Mouse (Mus musculus): ENCODE data around the gene Proser2. TPM values are rescaled to one million over a fixed set of nuclear protein-coding genes. Genes with fewer than 3 reads are reported as not detected.

Gene Proser2
- polyA plus RNA-seq, 1 experiment from 2014 or later, result 7.2 TPM

DNA sequence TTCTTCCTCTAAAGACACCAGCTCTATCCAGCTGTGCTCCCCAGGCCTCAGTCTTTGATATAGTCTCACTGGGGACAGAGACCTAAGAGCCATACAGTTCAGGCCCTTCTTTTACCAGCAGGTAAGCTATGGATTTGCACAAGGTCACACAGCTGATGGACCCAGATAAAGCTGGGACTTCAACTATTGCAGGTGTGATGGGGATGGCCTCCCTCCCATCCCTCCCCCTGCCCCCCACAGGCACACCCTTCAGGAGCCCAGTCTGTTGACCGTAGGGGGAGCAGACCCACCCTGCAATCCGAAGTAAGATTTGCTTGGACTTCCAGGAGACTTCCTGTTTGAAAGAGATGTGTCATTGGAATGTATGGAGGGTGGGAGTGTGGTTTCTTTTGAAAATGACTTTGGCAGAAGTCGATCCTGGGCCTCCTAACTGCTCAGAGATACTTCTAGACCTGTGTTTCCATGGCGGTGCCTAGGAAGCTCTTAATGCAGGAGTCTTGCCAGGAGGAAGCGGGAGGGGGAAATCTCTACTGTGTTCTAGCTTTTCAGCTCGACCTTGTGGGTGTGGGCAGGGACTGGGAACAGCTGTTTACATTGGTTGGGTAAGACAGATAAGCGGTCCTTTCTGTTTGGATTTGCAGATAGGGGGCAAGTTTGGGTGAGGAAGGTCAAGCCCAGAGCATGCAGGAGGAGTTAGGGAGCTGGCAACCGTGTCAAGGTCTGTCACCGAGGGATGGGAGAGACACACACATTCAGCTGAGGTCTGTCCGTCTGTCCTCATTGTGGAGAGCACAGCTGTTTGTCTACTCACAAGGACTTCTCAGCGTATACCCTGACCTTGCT is 58.2 kb downstream of the Proser2 start:
- no peak for ATAC-seq
- Histone ChIP-seq H3K27me3 (ENCODE audit: control insufficient read depth, insufficient read depth, low read depth, low read length) (no peaks in the 10 kb centered on the region), H3K36me3 (ENCODE audit: control insufficient read depth, insufficient read depth, low read length) (no peaks in the 10 kb centered on the region), H3K9me3 (replicated peaks; ENCODE audit: control insufficient read depth, low read length, poor library complexity, severe bottlenecking) (no peaks in the 10 kb centered on the region), H3K4me2 (ENCODE audit: low read length) (no peak overlapping the region), H3K4me1 (ENCODE audit: control insufficient read depth, insufficient read depth, low read length) (no peaks in the 10 kb centered on the region), H3K27ac (ENCODE audit: low read length) (no peak overlapping the region), H3K9ac (ENCODE audit: low read depth, low read length) (no peak overlapping the region), H3K4me3 (ENCODE audit: low read depth, low read length) (no peak overlapping the region)
- 70% methylated on average over 11 of the region's 11 CpGs for WGBS

DNA sequence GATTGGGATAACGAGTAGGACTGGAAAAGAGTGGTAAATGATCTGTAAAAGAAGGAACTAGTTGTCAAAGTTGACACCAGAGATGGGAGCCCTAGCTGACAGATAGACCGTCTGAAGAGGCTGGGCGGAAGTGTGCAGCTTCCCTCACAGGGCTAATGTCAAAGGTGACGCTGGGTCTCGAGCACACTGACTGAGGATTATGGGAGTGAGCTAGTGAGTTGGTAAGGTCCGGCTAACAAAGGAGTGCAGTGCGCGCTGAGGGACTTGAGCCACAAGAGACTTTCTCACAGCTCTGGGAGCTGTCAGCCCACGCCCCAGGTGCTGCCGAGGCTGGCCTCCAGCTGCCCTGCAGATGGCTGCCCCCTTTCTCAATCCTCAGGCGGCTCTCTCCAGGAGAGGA is 59.1 kb downstream of the Proser2 start:
- WGBS, result 49% methylated on average over 11 of the region's 11 CpGs
- Histone ChIP-seq H3K36me3 (ENCODE audit: control insufficient read depth, insufficient read depth, low read length) (no peaks in the 10 kb centered on the region), H3K9me3 (replicated peaks; ENCODE audit: control insufficient read depth, low read length, poor library complexity, severe bottlenecking) (no peaks in the 10 kb centered on the region), H3K27me3 (ENCODE audit: control insufficient read depth, insufficient read depth, low read depth, low read length) (no peaks in the 10 kb centered on the region), H3K27ac (ENCODE audit: low read length) (no peak overlapping the region), H3K4me3 (ENCODE audit: low read depth, low read length) (no peak overlapping the region), H3K4me1 (ENCODE audit: control insufficient read depth, insufficient read depth, low read length) (no peaks in the 10 kb centered on the region), H3K9ac (ENCODE audit: low read depth, low read length) (no peak overlapping the region), H3K4me2 (ENCODE audit: low read length) (no peak overlapping the region)
- ATAC-seq, result no peak

DNA sequence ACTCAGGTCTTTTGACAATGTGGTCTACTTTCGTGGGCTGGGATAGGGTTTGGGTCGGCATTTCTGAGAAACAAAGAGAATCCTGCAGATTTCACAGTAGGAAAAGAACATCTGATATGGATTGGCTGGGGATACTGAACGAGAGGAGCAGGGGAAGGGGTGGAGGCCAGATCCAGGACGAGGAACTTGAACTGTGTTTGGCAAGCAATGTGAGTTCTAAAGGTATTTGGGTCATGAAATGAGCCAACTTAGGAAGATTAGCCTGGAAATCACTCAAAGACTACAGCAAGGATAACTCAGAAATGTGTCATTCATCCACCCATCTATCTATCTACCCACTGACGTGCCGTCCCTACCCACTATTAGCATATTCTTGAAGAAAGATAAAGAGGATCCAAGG is 62.7 kb downstream of the Proser2 start:
- Histone ChIP-seq H3K4me2 (ENCODE audit: low read length) (no peak overlapping the region), H3K9ac (ENCODE audit: low read depth, low read length) (no peak overlapping the region), H3K36me3 (ENCODE audit: control insufficient read depth, insufficient read depth, low read length) (no peaks in the 10 kb centered on the region), H3K27me3 (ENCODE audit: control insufficient read depth, insufficient read depth, low read depth, low read length) (no peaks in the 10 kb centered on the region), H3K27ac (ENCODE audit: low read length) (no peak overlapping the region), H3K4me1 (ENCODE audit: control insufficient read depth, insufficient read depth, low read length) (no peaks in the 10 kb centered on the region), H3K9me3 (replicated peaks; ENCODE audit: control insufficient read depth, low read length, poor library complexity, severe bottlenecking) (no peaks in the 10 kb centered on the region), H3K4me3 (ENCODE audit: low read depth, low read length) (no peak overlapping the region)
- 83% methylated on average over 6 of the region's 6 CpGs for WGBS
- no peak for ATAC-seq

DNA sequence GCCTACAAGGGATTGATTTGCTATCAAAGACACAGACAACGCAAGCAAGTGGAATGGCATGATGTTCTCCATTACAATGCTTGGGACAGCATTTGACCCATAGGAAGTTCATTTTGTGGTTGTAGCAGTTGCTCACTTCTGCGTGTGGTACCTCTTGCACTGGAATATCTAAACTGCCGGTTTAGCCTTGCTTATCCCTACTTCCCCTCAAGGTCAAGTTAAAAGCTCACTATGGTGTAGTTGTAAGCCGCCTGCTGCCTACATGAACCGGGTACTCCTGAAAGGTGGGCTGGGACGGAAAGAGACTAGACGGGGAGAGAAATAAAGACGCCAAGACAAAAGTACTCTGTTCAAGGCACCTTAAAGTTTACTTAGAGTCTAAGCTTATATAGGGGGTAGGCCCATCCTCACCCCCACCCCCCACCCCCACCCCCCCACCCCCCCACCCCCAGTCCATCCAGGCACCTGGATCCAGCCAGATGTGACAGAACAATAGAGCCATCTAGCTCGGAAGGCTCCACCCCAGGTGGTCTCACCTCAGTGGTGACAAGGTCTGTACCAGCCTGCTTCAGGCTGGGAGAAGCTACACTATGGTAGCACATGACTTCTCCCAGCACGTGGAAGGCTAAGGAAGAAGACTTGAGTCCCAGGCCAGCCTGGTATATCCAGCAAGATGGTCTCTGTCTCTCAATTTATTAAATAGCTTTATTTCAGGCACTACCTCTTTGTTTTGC is 69.8 kb downstream of the Proser2 start:
- Histone ChIP-seq H3K4me2 (ENCODE audit: low read length) (no peak overlapping the region), H3K27ac (ENCODE audit: low read length) (no peak overlapping the region), H3K27me3 (ENCODE audit: control insufficient read depth, insufficient read depth, low read depth, low read length) (no peaks in the 10 kb centered on the region), H3K4me1 (ENCODE audit: control insufficient read depth, insufficient read depth, low read length) (no peaks in the 10 kb centered on the region), H3K36me3 (ENCODE audit: control insufficient read depth, insufficient read depth, low read length) (peaks cover 8% of the 10 kb centered on the region; the same call in 1 of the 2 replicates), H3K9me3 (replicated peaks; ENCODE audit: control insufficient read depth, low read length, poor library complexity, severe bottlenecking) (no peaks in the 10 kb centered on the region), H3K4me3 (ENCODE audit: low read depth, low read length) (no peak overlapping the region), H3K9ac (ENCODE audit: low read depth, low read length) (no peak overlapping the region)
- 79% methylated on average over 10 of the region's 10 CpGs for WGBS
- no peak for ATAC-seq

DNA sequence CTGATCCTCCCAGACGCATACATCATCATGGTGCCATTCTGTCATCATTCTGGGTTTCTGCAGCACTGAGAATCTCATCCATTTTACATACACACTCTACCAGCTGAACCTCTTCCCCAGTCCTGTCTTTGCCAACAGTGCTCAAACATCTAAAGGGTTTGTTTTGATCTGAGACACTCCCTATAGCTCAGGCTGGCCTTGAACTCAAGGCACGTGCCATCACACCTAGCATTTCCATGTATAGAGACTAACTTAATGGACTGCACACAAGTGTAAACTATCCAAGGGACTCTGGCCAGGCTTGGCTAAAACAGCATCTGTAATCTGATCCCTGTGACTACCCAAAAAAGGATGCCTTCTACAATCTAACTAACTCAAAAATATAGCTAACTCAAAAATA is 70.7 kb downstream of the Proser2 start:
- H3K9ac ChIP-seq (ENCODE audit: low read depth, low read length), result no peak overlapping the region
- H3K27me3 ChIP-seq (ENCODE audit: control insufficient read depth, insufficient read depth, low read depth, low read length), result no peaks in the 10 kb centered on the region
- no peak overlapping the region for H3K4me3 ChIP-seq (ENCODE audit: low read depth, low read length)
- WGBS, result 90% methylated on average over 2 of the region's 2 CpGs
- no peak overlapping the region for H3K4me2 ChIP-seq (ENCODE audit: low read length)
- H3K4me1 ChIP-seq (ENCODE audit: control insufficient read depth, insufficient read depth, low read length), result no peaks in the 10 kb centered on the region
- no peak overlapping the region for H3K27ac ChIP-seq (ENCODE audit: low read length)
- H3K36me3 ChIP-seq (ENCODE audit: control insufficient read depth, insufficient read depth, low read length), result peaks cover 8% of the 10 kb centered on the region; the same call in 1 of the 2 replicates
- ATAC-seq, result no peak
- H3K9me3 ChIP-seq (replicated peaks; ENCODE audit: control insufficient read depth, low read length, poor library complexity, severe bottlenecking), result no peaks in the 10 kb centered on the region

DNA sequence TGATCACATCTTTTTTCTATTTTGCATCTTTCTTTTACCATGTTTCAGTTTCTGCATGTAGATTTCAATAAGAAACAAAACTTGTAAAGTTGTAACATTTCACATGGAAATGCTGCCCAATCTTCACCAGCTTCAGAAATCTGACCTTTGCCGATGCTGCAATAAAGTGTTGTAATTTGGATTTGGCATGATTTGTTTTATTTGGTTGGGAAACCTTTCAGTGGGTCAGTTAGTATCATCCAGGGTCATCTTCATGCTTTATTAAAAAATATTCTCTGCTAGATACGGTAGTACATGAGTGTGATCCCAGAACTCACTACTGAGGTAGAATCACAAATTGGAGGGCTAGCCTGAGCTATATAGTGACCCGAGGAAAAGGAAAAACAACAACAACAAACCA is 73.5 kb downstream of the Proser2 start:
- no peaks in the 10 kb centered on the region for H3K9me3 ChIP-seq (replicated peaks; ENCODE audit: control insufficient read depth, low read length, poor library complexity, severe bottlenecking)
- H3K4me3 ChIP-seq (ENCODE audit: low read depth, low read length), result no peak overlapping the region
- H3K27ac ChIP-seq (ENCODE audit: low read length), result no peak overlapping the region
- ATAC-seq, result no peak
- peaks cover 17% of the 10 kb centered on the region; the same call in 1 of the 2 replicates for H3K36me3 ChIP-seq (ENCODE audit: control insufficient read depth, insufficient read depth, low read length)
- 93% methylated on average over 3 of the region's 3 CpGs for WGBS
- no peaks in the 10 kb centered on the region for H3K27me3 ChIP-seq (ENCODE audit: control insufficient read depth, insufficient read depth, low read depth, low read length)
- no peak overlapping the region for H3K4me2 ChIP-seq (ENCODE audit: low read length)
- no peaks in the 10 kb centered on the region for H3K4me1 ChIP-seq (ENCODE audit: control insufficient read depth, insufficient read depth, low read length)
- H3K9ac ChIP-seq (ENCODE audit: low read depth, low read length), result no peak overlapping the region

DNA sequence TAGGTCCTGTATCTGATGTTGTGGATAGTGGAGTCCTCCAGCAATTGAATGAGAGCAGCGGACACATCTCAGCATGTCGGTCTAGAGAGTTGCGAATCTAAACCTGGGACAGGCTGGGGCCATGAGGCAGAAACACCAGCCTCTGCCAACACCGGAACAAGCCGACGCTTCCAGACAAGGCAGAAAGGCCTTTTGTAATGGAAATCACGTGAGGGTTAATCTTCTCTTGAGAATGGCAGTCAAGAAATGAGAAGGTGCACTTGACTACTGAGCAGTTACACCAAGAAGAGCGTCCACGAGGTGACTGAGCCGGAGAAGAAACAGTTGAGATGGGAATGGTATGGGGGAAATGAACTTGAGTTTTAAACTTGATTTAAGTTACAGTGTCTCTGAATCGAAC is 74.5 kb downstream of the Proser2 start:
- Histone ChIP-seq H3K4me1 (ENCODE audit: control insufficient read depth, insufficient read depth, low read length) (no peaks in the 10 kb centered on the region), H3K9me3 (replicated peaks; ENCODE audit: control insufficient read depth, low read length, poor library complexity, severe bottlenecking) (no peaks in the 10 kb centered on the region), H3K9ac (ENCODE audit: low read depth, low read length) (no peak overlapping the region), H3K4me3 (ENCODE audit: low read depth, low read length) (no peak overlapping the region), H3K27me3 (ENCODE audit: control insufficient read depth, insufficient read depth, low read depth, low read length) (no peaks in the 10 kb centered on the region), H3K27ac (ENCODE audit: low read length) (no peak overlapping the region), H3K36me3 (ENCODE audit: control insufficient read depth, insufficient read depth, low read length) (peaks cover 17% of the 10 kb centered on the region; the same call in 1 of the 2 replicates), H3K4me2 (ENCODE audit: low read length) (no peak overlapping the region)
- ATAC-seq, result no peak
- 48% methylated on average over 11 of the region's 11 CpGs for WGBS

DNA sequence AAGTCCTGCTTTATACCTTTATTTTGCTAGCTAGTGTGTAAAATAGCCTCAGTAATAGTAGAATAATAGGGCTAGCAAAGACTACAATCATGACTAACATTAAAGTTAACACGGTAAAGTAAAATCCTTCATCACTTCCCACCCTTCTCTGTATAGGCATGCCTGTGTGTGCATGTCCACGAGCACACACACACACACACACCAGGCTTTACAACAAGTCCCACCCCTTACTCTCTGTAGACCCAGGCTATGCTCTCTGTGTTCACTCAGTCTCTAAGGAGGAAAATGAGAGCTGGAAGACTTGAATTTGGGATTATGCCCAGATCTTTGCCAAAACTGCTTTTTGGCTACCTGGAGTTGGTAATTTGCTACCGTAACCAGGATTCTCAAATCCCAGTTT is 81.0 kb downstream of the Proser2 start:
- H3K9me3 ChIP-seq (replicated peaks; ENCODE audit: control insufficient read depth, low read length, poor library complexity, severe bottlenecking), result no peaks in the 10 kb centered on the region
- H3K27me3 ChIP-seq (ENCODE audit: control insufficient read depth, insufficient read depth, low read depth, low read length), result no peaks in the 10 kb centered on the region
- H3K4me1 ChIP-seq (ENCODE audit: control insufficient read depth, insufficient read depth, low read length), result no peaks in the 10 kb centered on the region
- H3K36me3 ChIP-seq (ENCODE audit: control insufficient read depth, insufficient read depth, low read length), result peaks cover 17% of the 10 kb centered on the region; the same call in 1 of the 2 replicates
- no peak overlapping the region for H3K4me3 ChIP-seq (ENCODE audit: low read depth, low read length)
- H3K4me2 ChIP-seq (ENCODE audit: low read length), result no peak overlapping the region
- no peak overlapping the region for H3K27ac ChIP-seq (ENCODE audit: low read length)
- WGBS, result 96% methylated on average over 3 of the region's 3 CpGs
- H3K9ac ChIP-seq (ENCODE audit: low read depth, low read length), result no peak overlapping the region
- no peak for ATAC-seq

DNA sequence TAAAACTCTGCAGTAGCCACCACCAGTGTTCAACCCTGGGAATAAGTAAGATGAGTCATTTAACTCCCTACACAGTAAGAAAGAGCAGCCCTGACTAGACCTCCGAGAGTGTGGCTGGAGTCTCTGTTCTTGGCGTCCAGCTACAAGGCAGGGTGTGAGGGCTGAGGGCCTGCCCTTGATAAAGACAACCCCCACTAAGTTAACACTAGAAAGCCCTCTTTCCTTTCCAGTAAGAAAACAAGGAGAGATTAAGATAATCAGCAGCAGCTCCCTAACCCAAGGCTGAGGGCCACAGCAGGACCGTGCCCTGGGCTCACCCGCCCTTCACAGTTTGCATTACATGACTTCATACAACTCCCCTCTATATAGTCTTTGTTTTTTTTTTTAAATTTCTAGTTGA is 81.4 kb downstream of the Proser2 start:
- ATAC-seq, result no peak
- no peaks in the 10 kb centered on the region for H3K4me1 ChIP-seq (ENCODE audit: control insufficient read depth, insufficient read depth, low read length)
- no peak overlapping the region for H3K4me2 ChIP-seq (ENCODE audit: low read length)
- H3K4me3 ChIP-seq (ENCODE audit: low read depth, low read length), result no peak overlapping the region
- H3K9me3 ChIP-seq (replicated peaks; ENCODE audit: control insufficient read depth, low read length, poor library complexity, severe bottlenecking), result no peaks in the 10 kb centered on the region
- no peak overlapping the region for H3K9ac ChIP-seq (ENCODE audit: low read depth, low read length)
- no peak overlapping the region for H3K27ac ChIP-seq (ENCODE audit: low read length)
- peaks cover 17% of the 10 kb centered on the region; the same call in 1 of the 2 replicates for H3K36me3 ChIP-seq (ENCODE audit: control insufficient read depth, insufficient read depth, low read length)
- 86% methylated on average over 4 of the region's 4 CpGs for WGBS
- H3K27me3 ChIP-seq (ENCODE audit: control insufficient read depth, insufficient read depth, low read depth, low read length), result no peaks in the 10 kb centered on the region
